Mouse (Mus musculus) liver, embryonic 11.5 days (tissue): ENCODE data around the gene Ufc1. TPM values are rescaled to one million over a fixed set of nuclear protein-coding genes. Genes with fewer than 3 reads are reported as not detected.

Experiments used
- ATAC-seq: fragments of 200-750 bp; cut with Nextera tagmentation; replicated peaks from 2 replicates; pipeline ENCODE4 v1.8.0; 2017; ENCODE audit warnings: moderate number of reproducible peaks, mild to moderate bottlenecking, moderate TSS enrichment, moderate library complexity; ENCODE audit not compliant: low FRiP score
- DNase-seq: peaks from one replicate; pipeline ENCODE4 v3.0.0-alpha.2; 2017; ENCODE audit warnings: low spot score
- H3K27ac ChIP-seq: fragments of 300-500 bp; sonication (generic); 2 replicates; pipeline ENCODE4 v1.5.1; 2014; ENCODE audit warnings: mild to moderate bottlenecking, low read depth, low read length, control low read depth
- H3K27me3 ChIP-seq: fragments of 300-500 bp; sonication (generic); replicated peaks from 2 replicates; pipeline ENCODE4 v1.6.1; 2014; ENCODE audit warnings: low read length, mixed read lengths; ENCODE audit not compliant: control insufficient read depth, insufficient read depth
- H3K36me3 ChIP-seq: fragments of 300-500 bp; sonication (generic); 2 replicates; pipeline ENCODE4 v1.6.1; 2014; ENCODE audit warnings: mild to moderate bottlenecking, low read length, moderate library complexity, mixed read lengths; ENCODE audit not compliant: control insufficient read depth, insufficient read depth
- H3K4me1 ChIP-seq: fragments of 300-500 bp; sonication (generic); replicated peaks from 2 replicates; pipeline ENCODE4 v1.6.1; 2014; ENCODE audit warnings: low read length, mixed read lengths; ENCODE audit not compliant: control insufficient read depth, insufficient read depth
- H3K4me2 ChIP-seq: fragments of 300-500 bp; sonication (generic); 2 replicates; pipeline ENCODE4 v1.6.1; 2014; ENCODE audit warnings: mild to moderate bottlenecking, control low read depth, moderate library complexity
- H3K4me3 ChIP-seq: fragments of 300-500 bp; sonication (generic); 2 replicates; pipeline ENCODE4 v1.5.1; 2014; ENCODE audit warnings: low read depth, low read length, control low read depth
- H3K9ac ChIP-seq: fragments of 300-500 bp; sonication (generic); 2 replicates; pipeline ENCODE4 v1.6.1; 2014; ENCODE audit warnings: low read depth, low read length, control low read depth
- H3K9me3 ChIP-seq: fragments of 300-500 bp; sonication (generic); 2 replicates; pipeline ENCODE4 v1.6.1; 2016; ENCODE audit warnings: low read length, inconsistent platforms, mixed read lengths; ENCODE audit not compliant: control insufficient read depth
- WGBS: fragments of 180-500 bp; shearing (Covaris S2); extraction: QIAGEN DNeasy Blood & Tissue Kit; methylation state at CpG from one replicate; pipeline ENCODE4 v1.1.7; 2014; 5-methylcytosine and 5-hydroxymethylcytosine counted together
- polyA plus RNA-seq: library from polyadenylated mRNA; unstranded; fragments of >200 nt; fragmentation: Nextera tagmentation; extraction: Ambion mirVana; gene quantifications from 2 replicates; pipeline ENCODE4 v1.2.1, GENCODE M21; 2014

Ufc1 gene
- polyA plus RNA-seq, 1 experiment from 2014 or later = 83.7 TPM

GRCm38 (mm10) chr1:171295063-171295402 is 209 bp upstream of the Ufc1 start:
- Histone ChIP-seq H3K36me3 (peaks cover under 1% of the 10 kb centered on the region; the same call in 1 of the 2 replicates), H3K27ac (peak overlapping the region; percentile 90), H3K4me2 (peak overlapping the region; percentile 65), H3K4me3 (peak overlapping the region; percentile 70), H3K4me1 (0 out of 2 replicates have a peak, but pooled peaks cover 3% of the 10 kb centered on the region), H3K27me3 (0 out of 2 replicates have a peak, but pooled peaks cover 3% of the 10 kb centered on the region), H3K9ac (peak overlapping the region; percentile 92), H3K9me3 (no peaks in the 10 kb centered on the region)
- ATAC-seq (no peak), DNase-seq (no peak)
- 14% methylated on average over 3 of the region's 3 CpGs for WGBS

DNA sequence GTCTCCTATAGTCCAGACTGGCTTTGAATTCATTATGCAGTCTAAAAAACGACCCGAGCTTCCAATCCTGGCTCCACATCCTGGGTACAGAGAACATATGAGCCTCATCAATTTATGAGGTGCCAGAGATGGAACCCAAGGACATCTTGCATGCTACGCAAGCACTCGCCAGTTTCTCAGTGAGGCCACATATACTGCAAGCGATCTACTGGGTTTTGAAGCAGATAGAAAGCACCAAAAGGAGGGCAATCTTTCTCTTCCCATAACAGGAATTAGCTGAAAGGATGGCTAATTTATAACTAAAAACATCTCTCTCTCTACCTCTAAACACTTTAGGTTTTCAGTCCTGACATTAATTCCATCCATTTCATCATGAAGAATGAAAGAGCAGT is 922 bp downstream of the Ufc1 start:
- DNase-seq = no peak
- no peak for ATAC-seq
- Histone ChIP-seq H3K27ac (peak overlapping the region; percentile 90), H3K27me3 (0 out of 2 replicates have a peak, but pooled peaks cover 3% of the 10 kb centered on the region), H3K4me1 (peaks cover 3% of the 10 kb centered on the region; the same call in 1 of the 2 replicates), H3K4me3 (peak overlapping the region; percentile 70), H3K4me2 (peak overlapping the region; percentile 65), H3K36me3 (peaks cover 5% of the 10 kb centered on the region; the same call in 1 of the 2 replicates), H3K9me3 (no peaks in the 10 kb centered on the region), H3K9ac (peak overlapping the region; percentile 92)
- 36% methylated on average over 5 of the region's 5 CpGs for WGBS

DNA sequence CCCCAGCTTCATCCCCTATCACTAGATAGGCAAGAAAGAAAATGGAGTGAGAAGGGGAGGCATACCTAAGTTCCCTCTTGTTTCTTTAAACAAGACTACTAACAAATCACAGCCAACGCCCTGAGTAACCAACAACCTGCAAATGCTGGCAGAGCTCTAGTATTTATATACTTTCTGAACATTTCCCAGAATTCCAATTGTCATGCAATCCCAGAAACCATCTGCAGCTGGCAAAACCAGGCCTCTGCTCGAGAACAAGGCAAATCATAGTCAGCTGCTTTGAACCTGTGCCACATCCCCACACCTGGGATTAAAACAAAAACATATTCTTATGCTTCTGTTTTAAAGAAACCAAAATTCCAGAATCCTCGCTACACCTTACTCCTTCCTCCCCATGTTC is 1.5 kb downstream of the Ufc1 start:
- Histone ChIP-seq H3K27ac (no peak overlapping the region), H3K4me1 (peaks cover 6% of the 10 kb centered on the region), H3K9me3 (no peaks in the 10 kb centered on the region), H3K36me3 (peaks cover 8% of the 10 kb centered on the region; the same call in 1 of the 2 replicates), H3K4me3 (peak overlapping the region; percentile 70; the same call in 1 of the 2 replicates), H3K4me2 (peak overlapping the region; percentile 65), H3K27me3 (0 out of 2 replicates have a peak, but pooled peaks cover 3% of the 10 kb centered on the region), H3K9ac (no peak overlapping the region; the same call in 1 of the 2 replicates)
- DNase-seq = no peak
- WGBS = 84% methylated on average over 3 of the region's 3 CpGs
- no peak for ATAC-seq

DNA sequence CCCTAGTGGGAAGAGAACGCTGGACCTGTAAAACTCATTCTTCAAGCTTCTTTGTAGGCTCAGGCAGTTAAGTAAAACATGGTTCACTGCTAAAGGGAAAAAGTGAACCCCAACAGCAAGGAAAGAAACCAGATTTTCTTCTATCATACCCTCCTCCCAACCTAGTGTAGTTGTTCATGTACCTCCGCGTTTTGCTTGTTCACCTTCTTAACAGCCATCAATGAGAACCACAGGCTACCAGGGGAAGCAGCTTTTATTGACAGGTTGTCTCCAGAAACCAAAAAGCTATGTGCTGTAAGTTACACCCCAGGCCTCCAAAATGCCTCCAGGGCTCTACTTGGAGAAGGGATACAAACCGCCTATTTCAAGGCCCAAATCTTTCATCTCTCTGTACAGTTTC is 6.5 kb downstream of the Ufc1 start:
- Histone ChIP-seq H3K4me2 (peak overlapping the region; percentile 70), H3K27ac (peak overlapping the region; percentile 39; the same call in 1 of the 2 replicates), H3K4me3 (peak overlapping the region; percentile 98), H3K9ac (peak overlapping the region; percentile 99), H3K27me3 (no peaks in the 10 kb centered on the region), H3K36me3 (peaks cover 21% of the 10 kb centered on the region; the same call in 1 of the 2 replicates), H3K4me1 (peaks cover 16% of the 10 kb centered on the region), H3K9me3 (no peaks in the 10 kb centered on the region)
- WGBS = 62% methylated on average over 4 of the region's 4 CpGs
- DNase-seq = no peak
- ATAC-seq = no peak

DNA sequence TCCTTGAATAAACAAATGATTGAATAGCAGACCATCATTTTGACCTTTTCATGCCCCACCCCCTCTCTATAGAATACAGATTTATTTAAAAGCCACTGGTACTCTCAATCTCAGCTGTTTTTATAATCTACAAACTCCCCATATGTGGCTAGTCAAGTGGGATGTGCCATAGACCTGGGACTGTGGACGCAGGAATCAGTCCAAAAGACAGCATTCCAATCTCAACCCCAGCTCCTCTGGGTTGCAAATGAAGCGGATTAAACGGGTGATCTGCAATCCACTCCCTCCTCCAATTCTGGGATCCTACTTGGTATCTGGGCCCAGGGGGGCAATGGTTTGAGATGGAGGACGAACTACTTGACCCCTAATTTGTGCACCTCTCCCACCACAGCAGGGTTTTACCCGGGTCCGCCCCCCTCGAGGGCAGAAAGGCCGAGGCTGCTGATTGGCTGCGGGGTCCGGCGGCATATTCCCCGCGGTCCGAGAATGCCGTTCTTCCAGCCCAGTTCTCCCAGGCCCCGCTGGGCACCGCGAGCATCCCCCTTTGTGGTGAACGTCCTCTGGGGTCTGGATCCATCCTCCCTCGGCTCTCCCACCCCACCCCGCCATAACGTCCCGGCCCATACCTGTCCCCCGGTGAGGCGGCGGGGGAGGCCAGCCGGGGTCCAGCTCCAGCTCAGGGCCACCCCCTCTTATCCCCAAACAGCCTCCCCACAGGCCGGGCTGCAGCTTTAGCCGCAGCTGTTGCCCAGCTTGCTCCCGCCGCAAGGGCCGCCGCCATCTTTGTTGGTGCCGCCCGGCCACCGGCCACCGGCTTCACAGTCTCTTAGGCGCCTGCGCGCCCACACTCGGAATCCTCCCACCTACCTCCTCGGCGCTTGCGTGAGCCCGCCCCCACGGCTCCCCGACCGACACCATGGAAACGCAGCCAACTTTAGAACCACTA is 7.4 kb downstream of the Ufc1 start, which contains the start of gene Usp21:
TSS of gene Usp21 (minus strand) at position 856 of the 946 bp plus-strand sequence.
- Histone ChIP-seq H3K36me3 (peaks cover 23% of the 10 kb centered on the region; the same call in 1 of the 2 replicates), H3K4me1 (peaks cover 16% of the 10 kb centered on the region), H3K27ac (peak within 1 kb of the TSS; percentile 91), H3K4me2 (peak within 1 kb of the TSS; percentile 70), H3K27me3 (no peaks in the 10 kb centered on the region), H3K4me3 (peak within 1 kb of the TSS; percentile 98), H3K9ac (peak within 1 kb of the TSS; percentile 99), H3K9me3 (no peaks in the 10 kb centered on the region)
- under 1% methylated on average over 49 of the region's 49 CpGs for WGBS
- ATAC-seq (peak; percentile 94), DNase-seq (peak; percentile 87)

GRCm38 (mm10) chr1:171286517-171286916 is 8.3 kb downstream of the Ufc1 start:
- H3K4me2 ChIP-seq = peak overlapping the region; percentile 70
- H3K36me3 ChIP-seq = peaks cover 23% of the 10 kb centered on the region; the same call in 1 of the 2 replicates
- ATAC-seq = no peak
- H3K27me3 ChIP-seq = no peaks in the 10 kb centered on the region
- H3K4me1 ChIP-seq = peaks cover 21% of the 10 kb centered on the region
- H3K4me3 ChIP-seq = peak overlapping the region; percentile 98; the same call in 1 of the 2 replicates
- no peak overlapping the region for H3K9ac ChIP-seq
- H3K27ac ChIP-seq = no peak overlapping the region
- no peak for DNase-seq
- no peaks in the 10 kb centered on the region for H3K9me3 ChIP-seq
- 89% methylated on average over 19 of the region's 19 CpGs for WGBS

DNA sequence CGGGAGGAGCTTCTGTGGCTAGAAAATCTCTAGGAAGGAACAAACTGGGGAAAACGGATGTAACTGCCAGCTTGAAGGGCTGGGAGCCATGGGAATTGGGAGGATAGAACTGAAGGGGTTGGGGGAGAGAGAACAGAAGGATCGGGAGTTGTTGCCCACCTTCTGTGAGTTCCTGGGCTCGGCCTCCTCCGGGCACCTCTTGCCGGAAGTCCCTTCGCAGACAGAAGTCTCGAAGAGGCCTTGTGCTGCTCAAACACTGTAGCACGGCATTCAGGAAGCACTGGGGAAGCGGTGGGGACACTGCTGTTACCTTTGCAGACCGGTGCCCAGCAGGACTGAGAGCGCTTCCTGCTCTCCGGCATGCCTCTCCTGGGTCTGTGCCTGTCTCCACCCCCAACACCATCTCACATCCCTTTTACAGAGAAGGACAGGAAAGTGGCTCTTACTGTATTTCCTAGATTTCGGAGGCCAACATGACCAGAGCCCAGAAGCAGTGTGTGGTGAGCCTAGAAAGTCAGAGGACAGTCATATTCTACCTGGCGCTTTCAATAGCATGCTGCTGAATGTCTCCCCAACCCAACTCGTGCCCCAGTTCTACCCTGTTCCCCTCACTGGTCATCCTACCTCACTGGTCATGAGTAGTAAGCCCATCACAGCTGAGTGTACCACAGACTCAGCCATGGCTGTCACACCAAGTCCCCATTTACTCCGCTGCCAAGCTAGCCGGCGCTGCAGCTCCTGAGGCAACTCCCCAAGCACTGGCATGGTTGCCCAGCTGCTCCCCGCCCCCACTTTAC is 9.5 kb downstream of the Ufc1 start:
- Histone ChIP-seq H3K27me3 (no peaks in the 10 kb centered on the region), H3K36me3 (peaks cover 23% of the 10 kb centered on the region; the same call in 1 of the 2 replicates), H3K27ac (peak overlapping the region; percentile 15; the same call in 1 of the 2 replicates), H3K4me1 (peaks cover 21% of the 10 kb centered on the region), H3K4me3 (no peak overlapping the region), H3K4me2 (no peak overlapping the region), H3K9ac (no peak overlapping the region), H3K9me3 (no peaks in the 10 kb centered on the region)
- DNase-seq = no peak
- ATAC-seq = no peak
- WGBS = 82% methylated on average over 20 of the region's 20 CpGs

DNA sequence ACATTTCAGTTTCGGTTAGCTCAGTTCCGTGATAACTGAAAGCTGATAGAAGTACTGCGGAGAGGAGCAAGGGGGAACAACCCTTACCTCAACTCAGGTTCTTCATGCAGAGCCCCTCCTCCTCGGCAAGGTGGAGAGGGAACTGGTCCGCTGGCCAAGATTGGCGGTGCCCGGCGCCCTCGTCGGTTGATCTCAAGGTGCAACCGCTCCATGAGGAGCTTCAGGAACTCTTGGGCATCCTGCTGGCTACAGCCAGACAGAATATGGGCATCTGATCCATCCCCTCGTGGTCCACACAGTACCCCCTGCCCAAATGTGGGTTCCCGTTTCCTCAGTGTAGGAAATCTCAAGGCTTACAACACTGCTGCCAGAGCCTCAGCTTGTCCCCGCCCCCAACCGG is 10.3 kb downstream of the Ufc1 start:
- no peaks in the 10 kb centered on the region for H3K27me3 ChIP-seq
- H3K4me3 ChIP-seq = no peak overlapping the region
- WGBS = 89% methylated on average over 15 of the region's 15 CpGs
- H3K9me3 ChIP-seq = no peaks in the 10 kb centered on the region
- H3K9ac ChIP-seq = no peak overlapping the region
- H3K4me1 ChIP-seq = peaks cover 21% of the 10 kb centered on the region
- no peak overlapping the region for H3K4me2 ChIP-seq
- ATAC-seq (no peak), DNase-seq (no peak)
- H3K36me3 ChIP-seq = peaks cover 19% of the 10 kb centered on the region; the same call in 1 of the 2 replicates
- no peak overlapping the region for H3K27ac ChIP-seq
